Mouse (Mus musculus) G1E (cell line): ENCODE measurements around the gene Shroom3. TPM values are rescaled to one million over a fixed set of nuclear protein-coding genes. Genes with fewer than 3 reads are reported as not detected.

Source experiments
- ATAC-seq: 2 replicates; pipeline ENCODE4 v1.8.0; 2016; ENCODE audit warnings: mild to moderate bottlenecking; ENCODE audit not compliant: insufficient number of reproducible peaks, poor library complexity, low FRiP score, severe bottlenecking; ENCODE audit errors: extremely low read depth
- DNase-seq: peaks from one replicate; pipeline ENCODE4 v3.0.0; 2012; ENCODE audit warnings: low spot score
- H3K27me3 ChIP-seq: 2 replicates; pipeline ENCODE4 v1.6.1; 2012; ENCODE audit warnings: mild to moderate bottlenecking, low read length, inconsistent platforms; ENCODE audit not compliant: insufficient read depth
- H3K36me3 ChIP-seq: replicated peaks from 2 replicates; pipeline ENCODE3; 2012; ENCODE audit warnings: mild to moderate bottlenecking, inconsistent platforms
- H3K4me1 ChIP-seq: 2 replicates; pipeline ENCODE4 v1.6.1; 2012; ENCODE audit warnings: low read depth, low read length, inconsistent platforms, mixed read lengths; ENCODE audit not compliant: insufficient read depth
- H3K4me3 ChIP-seq: 2 replicates; pipeline ENCODE4 v1.5.1; 2012; ENCODE audit warnings: low read depth, mild to moderate bottlenecking, inconsistent platforms, low read length, moderate library complexity, mixed read lengths
- H3K9me3 ChIP-seq: replicated peaks from 2 replicates; pipeline ENCODE4 v1.6.1; 2012; ENCODE audit warnings: inconsistent platforms
- CTCF ChIP-seq: IDR thresholded peaks from 2 replicates; pipeline ENCODE4 v1.5.1; 2012; ENCODE audit warnings: low read depth, low read length, inconsistent platforms, mixed read lengths
- GATA1 ChIP-seq: IDR thresholded peaks from 2 replicates; pipeline ENCODE4 v1.6.1; 2012; ENCODE audit warnings: borderline replicate concordance, low read length, inconsistent platforms, mixed read lengths
- GATA2 ChIP-seq: IDR thresholded peaks from 2 replicates; pipeline ENCODE4 v1.6.1; 2012; ENCODE audit warnings: low read depth, low read length, inconsistent platforms, borderline replicate concordance
- POLR2AphosphoS5 ChIP-seq: IDR thresholded peaks from 2 replicates; pipeline ENCODE4 v1.6.1; 2012; ENCODE audit warnings: low read depth, low read length, inconsistent platforms; ENCODE audit not compliant: insufficient replicate concordance
- TAL1 ChIP-seq: conservative IDR thresholded peaks from 2 replicates; pipeline ENCODE4 v1.6.1; 2012; ENCODE audit warnings: low read depth, low read length, inconsistent platforms, mixed read lengths
- polyA plus RNA-seq: library from polyadenylated mRNA; stranded (reverse); fragments of >175 nt; gene quantifications from 2 replicates; pipeline ENCODE4 v1.2.3, GENCODE M21; 2012
- total RNA-seq, 2 experiments: library from RNA; stranded (forward) in 1 of 2; stranded (reverse) in 1 of 2; fragments of 200-1000 nt in 1 of 2; fragments of >200 nt in 1 of 2; fragmentation: Nextera tagmentation in 1 of 2; gene quantifications; 2 replicates each; pipeline ENCODE4 v1.2.3; 2014 to 2017

The Shroom3 gene
- total and polyA plus RNA-seq, 3 experiments: 0.60 TPM; not detected in 2

- H3K4me1 ChIP-seq: no peaks in the 10 kb centered on the region
- TF ChIP-seq CTCF: no peak
- TF ChIP-seq GATA1: no peak
- no peak for TF ChIP-seq POLR2AphosphoS5
- no peak for TF ChIP-seq GATA2
- TF ChIP-seq TAL1: no peak
- ATAC-seq (no peak), DNase-seq (no peak)
- H3K36me3 ChIP-seq: no peaks in the 10 kb centered on the region
- H3K27me3 ChIP-seq: no peaks in the 10 kb centered on the region
- peaks cover 28% of the 10 kb centered on the region for H3K9me3 ChIP-seq
- no peak overlapping the region for H3K4me3 ChIP-seq
Measured at GRCm38 (mm10) chr5:92905146-92905545, 221.9 kb downstream of the Shroom3 start.

- no peak for DNase-seq
- no peak for TF ChIP-seq POLR2AphosphoS5
- TF ChIP-seq GATA1: no peak
- no peak for TF ChIP-seq GATA2
- no peak for TF ChIP-seq TAL1
- TF ChIP-seq CTCF: no peak
- Histone ChIP-seq H3K4me1 (no peaks in the 10 kb centered on the region), H3K4me3 (no peak overlapping the region), H3K27me3 (no peaks in the 10 kb centered on the region), H3K36me3 (no peaks in the 10 kb centered on the region), H3K9me3 (peaks cover 28% of the 10 kb centered on the region)
- no peak for ATAC-seq
Measured at GRCm38 (mm10) chr5:92905594-92906008, 222.4 kb downstream of the Shroom3 start.

- no peaks in the 10 kb centered on the region for H3K4me1 ChIP-seq
- ATAC-seq (no peak), DNase-seq (no peak)
- no peaks in the 10 kb centered on the region for H3K36me3 ChIP-seq
- TF ChIP-seq GATA2: no peak
- no peak for TF ChIP-seq POLR2AphosphoS5
- no peak for TF ChIP-seq CTCF
- TF ChIP-seq GATA1: no peak
- TF ChIP-seq TAL1: no peak
- H3K4me3 ChIP-seq: no peak overlapping the region
- peaks cover 30% of the 10 kb centered on the region for H3K9me3 ChIP-seq
- H3K27me3 ChIP-seq: no peaks in the 10 kb centered on the region
Measured at GRCm38 (mm10) chr5:92908227-92908626, 225.0 kb downstream of the Shroom3 start.

GRCm38 (mm10) chr5:92910838-92911237, 227.6 kb downstream of the Shroom3 start:
- H3K36me3 ChIP-seq: no peaks in the 10 kb centered on the region
- H3K4me3 ChIP-seq: no peak overlapping the region
- H3K9me3 ChIP-seq: peaks cover 13% of the 10 kb centered on the region
- TF ChIP-seq TAL1: no peak
- no peak for TF ChIP-seq POLR2AphosphoS5
- no peak for TF ChIP-seq GATA1
- no peak for TF ChIP-seq GATA2
- no peak for TF ChIP-seq CTCF
- no peaks in the 10 kb centered on the region for H3K27me3 ChIP-seq
- no peaks in the 10 kb centered on the region for H3K4me1 ChIP-seq
- DNase-seq (no peak), ATAC-seq (no peak)

GRCm38 (mm10) chr5:92915421-92915820, 232.2 kb downstream of the Shroom3 start:
- H3K36me3 ChIP-seq: no peaks in the 10 kb centered on the region
- no peak overlapping the region for H3K4me3 ChIP-seq
- peaks cover 8% of the 10 kb centered on the region for H3K9me3 ChIP-seq
- H3K4me1 ChIP-seq: no peaks in the 10 kb centered on the region
- ATAC-seq: no peak
- DNase-seq: no peak
- H3K27me3 ChIP-seq: no peaks in the 10 kb centered on the region
- no peak for TF ChIP-seq GATA2
- TF ChIP-seq TAL1: no peak
- TF ChIP-seq GATA1: no peak
- TF ChIP-seq CTCF: no peak
- no peak for TF ChIP-seq POLR2AphosphoS5

- TF ChIP-seq GATA2: no peak
- TF ChIP-seq TAL1: no peak
- TF ChIP-seq POLR2AphosphoS5: no peak
- no peak for TF ChIP-seq CTCF
- TF ChIP-seq GATA1: no peak
- H3K36me3 ChIP-seq: no peaks in the 10 kb centered on the region
- ATAC-seq (no peak), DNase-seq (no peak)
- peaks cover 6% of the 10 kb centered on the region for H3K9me3 ChIP-seq
- H3K27me3 ChIP-seq: no peaks in the 10 kb centered on the region
- H3K4me1 ChIP-seq: no peaks in the 10 kb centered on the region
- no peak overlapping the region for H3K4me3 ChIP-seq
Measured at GRCm38 (mm10) chr5:92917755-92918154, 234.5 kb downstream of the Shroom3 start.

- ATAC-seq: no peak
- no peak for DNase-seq
- no peak for TF ChIP-seq TAL1
- no peak for TF ChIP-seq POLR2AphosphoS5
- no peak for TF ChIP-seq GATA1
- TF ChIP-seq CTCF: no peak
- TF ChIP-seq GATA2: no peak
Measured at GRCm38 (mm10) chr5:92918170-92918569, 234.9 kb downstream of the Shroom3 start.

More at GRCm38 (mm10) chr5:92918170-92918569, 234.9 kb downstream of the Shroom3 start:
- Histone ChIP-seq H3K4me3 (no peak overlapping the region), H3K27me3 (no peaks in the 10 kb centered on the region), H3K9me3 (peaks cover 6% of the 10 kb centered on the region), H3K4me1 (no peaks in the 10 kb centered on the region), H3K36me3 (no peaks in the 10 kb centered on the region)
